Mouse (Mus musculus) retina, adult 2 months (tissue): ENCODE measurements around the gene Atp1b2.
"Not testable (repeated sequence)": the region's sequence is repeated elsewhere in the genome, so short reads cannot be mapped to it uniquely, and the experiment has no call there.

ENCODE experiments used
- DNase-seq: peaks from one replicate; pipeline ENCODE4 v3.0.0-alpha.2; 2012; ENCODE audit warnings: low read depth, low spot score

Gene Atp1b2

GRCm38 (mm10) chr11:69605726-69606490 lies at the start of gene Atp1b2:
Atp1b2 (minus strand) TSS chr11:69605942.
- DNase-seq: peak; percentile 86

- DNase-seq: no peak
Measured at GRCm38 (mm10) chr11:69654760-69655159, 49.0 kb upstream of the Atp1b2 start.

- peak; percentile 62 for DNase-seq
Measured at GRCm38 (mm10) chr11:69653399-69653798, 47.7 kb upstream of the Atp1b2 start.

DNA sequence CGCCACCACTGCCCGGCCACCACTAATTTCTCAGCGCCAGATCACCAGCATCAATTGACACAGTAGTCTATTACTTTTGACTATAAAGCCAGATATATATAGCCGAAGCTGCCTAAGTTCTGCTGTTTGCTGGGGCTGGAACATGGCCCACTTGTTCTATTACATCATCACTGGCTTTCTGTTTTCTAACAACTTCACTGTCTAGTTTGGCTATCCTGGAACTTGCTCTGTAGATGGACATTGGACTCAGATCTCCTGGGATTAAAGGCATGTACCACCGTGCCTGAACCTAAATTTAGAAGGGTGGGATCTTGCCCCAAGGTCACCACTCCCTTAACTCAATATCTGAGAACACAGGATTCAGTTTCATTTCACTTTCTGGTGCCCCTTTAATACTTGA lies 40.1 kb upstream of the Atp1b2 start:
- DNase-seq: no peak

- DNase-seq: no peak
Measured at GRCm38 (mm10) chr11:69635471-69635870, 29.7 kb upstream of the Atp1b2 start.

- no peak for DNase-seq
Measured at GRCm38 (mm10) chr11:69633128-69633866, 27.6 kb upstream of the Atp1b2 start.

GRCm38 (mm10) chr11:69632284-69633089 lies 26.7 kb upstream of the Atp1b2 start, which contains the start of gene Fxr2:
Fxr2 (plus strand) TSS chr11:69632990.
- peak; percentile 100 for DNase-seq

DNA sequence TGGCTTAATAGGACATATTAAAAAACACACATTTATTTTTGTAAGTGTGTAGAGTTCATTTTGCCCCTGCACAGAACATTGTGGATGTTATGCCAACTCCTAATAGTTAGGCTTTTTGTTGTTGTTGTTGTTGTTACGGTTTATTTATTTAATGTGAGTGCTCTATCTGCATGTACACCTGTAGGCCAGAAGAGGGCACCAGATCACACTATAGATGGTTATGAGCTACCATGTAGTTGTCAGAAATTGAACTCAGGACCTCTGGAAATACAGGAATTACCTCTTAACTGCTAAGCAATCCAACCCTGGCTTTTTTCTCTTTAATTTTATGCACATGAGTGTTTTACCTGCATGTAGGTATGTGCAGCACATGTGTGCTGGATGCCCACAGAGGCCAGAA lies 24.1 kb upstream of the Atp1b2 start:
- DNase-seq: no peak

DNA sequence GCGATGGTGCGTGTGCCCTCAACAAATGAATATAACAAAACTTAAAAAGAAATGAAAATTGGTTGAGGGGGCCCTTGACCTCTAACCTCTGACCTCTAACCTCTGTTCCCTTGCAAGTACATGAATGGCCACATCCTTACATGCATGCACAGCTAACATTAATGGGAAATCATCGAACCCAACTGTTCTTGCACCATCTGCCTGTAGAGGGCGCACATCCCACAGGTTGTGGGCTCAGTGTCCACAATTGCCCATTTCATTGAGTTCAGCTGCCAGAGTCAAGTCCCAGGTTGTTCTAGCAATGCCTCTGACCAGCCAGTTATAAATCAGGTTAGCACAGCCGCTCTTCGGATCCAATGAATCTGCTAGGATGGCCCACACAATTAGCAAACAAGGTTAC lies 22.5 kb upstream of the Atp1b2 start:
- no peak for DNase-seq

- DNase-seq: not testable (repeated sequence)
Measured at GRCm38 (mm10) chr11:69624339-69624738, 18.6 kb upstream of the Atp1b2 start.

DNA sequence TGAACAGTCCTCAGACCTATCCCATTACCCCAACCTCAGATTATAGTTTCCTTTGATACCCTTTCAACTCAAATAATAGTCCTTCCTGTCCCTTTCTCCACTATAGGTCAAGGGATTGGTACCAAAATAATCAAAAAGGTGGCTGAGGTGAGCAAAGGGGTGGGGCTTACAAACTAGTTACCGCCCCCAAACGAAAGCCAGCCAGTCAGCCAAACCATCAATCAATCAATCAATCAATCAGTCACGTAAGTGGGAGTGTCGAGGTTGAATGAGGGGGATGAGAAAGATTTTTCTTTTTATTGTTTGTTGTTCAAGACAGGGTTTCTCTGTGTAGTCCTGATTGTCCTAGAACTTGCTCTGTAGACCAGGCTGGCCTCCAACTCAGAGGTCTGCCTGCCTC lies 17.3 kb upstream of the Atp1b2 start:
- DNase-seq: no peak

DNA sequence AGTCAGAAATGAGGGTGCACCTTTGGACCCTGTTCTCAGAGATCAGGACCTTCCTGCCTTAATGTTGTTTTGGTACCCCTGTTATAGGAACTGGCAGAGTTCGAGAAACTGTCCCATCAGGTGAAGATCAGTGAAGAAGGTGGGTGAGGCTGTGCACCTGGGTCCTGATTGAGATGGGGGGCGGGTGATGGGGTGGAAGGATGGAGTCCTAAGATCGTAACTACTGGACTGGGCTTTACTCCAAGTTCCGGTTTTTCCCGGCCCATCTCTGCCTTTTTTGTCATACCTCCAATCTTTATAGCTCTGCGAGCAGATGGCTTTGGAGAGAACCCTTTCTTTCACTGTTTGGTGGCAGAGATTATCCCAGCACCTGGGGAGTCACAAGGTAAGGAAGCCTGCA lies 16.7 kb upstream of the Atp1b2 start:
- no peak for DNase-seq

- no peak for DNase-seq
Measured at GRCm38 (mm10) chr11:69621571-69622268, 16.0 kb upstream of the Atp1b2 start, which contains the start of gene Sat2. Sat2 (plus strand) TSS chr11:69622024.

- DNase-seq: no peak
Measured at GRCm38 (mm10) chr11:69620394-69621081, 14.8 kb upstream of the Atp1b2 start.

DNA sequence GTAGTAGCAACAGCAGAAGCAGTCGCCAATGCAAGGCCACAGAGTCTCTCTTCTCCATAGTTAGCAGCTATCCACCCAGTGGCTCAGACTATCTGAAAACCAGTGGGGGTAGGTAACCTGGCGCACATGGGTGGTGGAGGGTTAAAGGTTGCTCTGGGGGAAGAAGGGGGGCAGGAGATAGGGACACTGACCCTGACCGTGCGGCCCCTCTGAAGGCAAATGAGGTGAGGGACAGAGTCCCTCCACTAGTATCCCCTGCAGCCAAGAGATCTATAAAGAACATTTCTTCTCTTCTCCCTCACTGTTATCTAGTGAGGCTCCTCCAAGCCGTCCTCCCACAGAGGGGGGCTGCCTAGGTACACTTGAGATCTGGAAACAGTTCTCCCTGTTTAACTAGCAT lies 12.1 kb upstream of the Atp1b2 start, which contains the start of gene Shbg:
Gene Shbg, minus strand, starts transcription at position 101 of the 400 bp plus-strand sequence.
- DNase-seq: no peak

DNA sequence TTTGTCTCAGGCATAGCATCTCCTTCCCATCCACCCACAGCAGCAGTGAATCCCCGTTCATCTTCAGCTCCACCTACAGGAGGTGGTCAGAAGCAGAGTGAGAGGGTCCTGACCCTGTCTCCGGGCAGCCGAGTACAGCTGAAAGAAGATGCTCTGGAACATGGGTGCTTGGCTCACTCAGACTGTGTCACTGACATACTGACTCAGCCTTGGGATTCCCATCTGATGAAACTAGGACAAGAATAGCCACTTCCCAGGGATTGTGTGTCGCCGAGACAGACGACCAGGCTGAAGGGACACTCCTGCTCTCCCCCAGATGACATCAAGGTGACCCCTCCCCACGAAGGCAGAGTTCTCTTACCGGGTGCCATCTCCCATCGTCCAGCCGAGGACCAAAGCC lies 11.0 kb upstream of the Atp1b2 start:
- DNase-seq: no peak

DNA sequence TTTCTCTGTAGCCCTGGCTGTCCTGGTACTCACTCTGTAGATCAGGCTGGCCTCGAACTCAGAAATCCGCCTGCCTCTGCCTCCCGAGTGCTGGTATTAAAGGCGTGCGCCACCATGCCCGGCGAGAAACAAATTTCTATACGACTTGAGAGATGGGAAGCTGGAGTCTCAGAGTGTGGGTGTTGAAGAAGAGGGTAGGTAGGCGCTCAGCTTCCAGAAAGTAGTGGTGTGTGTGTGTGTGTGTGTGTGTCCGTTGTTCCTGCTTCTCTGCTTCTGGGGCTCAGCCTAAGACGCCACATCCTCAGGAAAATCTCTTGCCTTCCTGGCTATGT lies 8.5 kb upstream of the Atp1b2 start:
- DNase-seq: not testable (repeated sequence)

GRCm38 (mm10) chr11:69613553-69614256 lies 8.0 kb upstream of the Atp1b2 start:
- no peak for DNase-seq

- no peak for DNase-seq
Measured at GRCm38 (mm10) chr11:69610899-69611298, 5.2 kb upstream of the Atp1b2 start.

GRCm38 (mm10) chr11:69609416-69609815 lies 3.7 kb upstream of the Atp1b2 start:
- no peak for DNase-seq
